Mouse (Mus musculus) hindbrain, embryonic 11.5 days (tissue): ENCODE results near the gene Gxylt2. TPM values are rescaled to one million over a fixed set of nuclear protein-coding genes. Genes with fewer than 3 reads are reported as not detected.
A peak's percentile ranks its signal among the peaks of the same experiment; 100 is the strongest.

Experiments used
- ATAC-seq: fragments of 200-750 bp; cut with Nextera tagmentation; 2 replicates; pipeline ENCODE4 v1.8.0; 2017; ENCODE audit warnings: mild to moderate bottlenecking, moderate TSS enrichment, moderate library complexity; ENCODE audit not compliant: low FRiP score
- DNase-seq: peaks from one replicate; pipeline ENCODE4 v3.0.0-alpha.2; 2015; ENCODE audit warnings: low spot score
- H3K27ac ChIP-seq: fragments of 300-500 bp; sonication (generic); 2 replicates; pipeline ENCODE4 v1.5.1; 2014; ENCODE audit warnings: mild to moderate bottlenecking, low read depth, low read length
- H3K27me3 ChIP-seq: fragments of 300-500 bp; sonication (generic); 2 replicates; pipeline ENCODE4 v1.6.1; 2014; ENCODE audit warnings: mild to moderate bottlenecking, low read length, moderate library complexity, mixed read lengths; ENCODE audit not compliant: control insufficient read depth, insufficient read depth
- H3K36me3 ChIP-seq: fragments of 300-500 bp; sonication (generic); 2 replicates; pipeline ENCODE4 v1.6.1; 2014; ENCODE audit warnings: mild to moderate bottlenecking, low read length, moderate library complexity, mixed read lengths; ENCODE audit not compliant: control insufficient read depth, insufficient read depth
- H3K4me1 ChIP-seq: fragments of 300-500 bp; sonication (generic); replicated peaks from 2 replicates; pipeline ENCODE4 v1.6.1; 2014; ENCODE audit warnings: low read length, mixed read lengths; ENCODE audit not compliant: control insufficient read depth, insufficient read depth
- H3K4me2 ChIP-seq: fragments of 300-500 bp; sonication (generic); replicated peaks from 2 replicates; pipeline ENCODE4 v1.6.1; 2014; ENCODE audit warnings: mild to moderate bottlenecking, low read depth, low read length
- H3K4me3 ChIP-seq: fragments of 300-500 bp; sonication (generic); 2 replicates; pipeline ENCODE4 v1.5.1; 2014; ENCODE audit warnings: low read depth, low read length
- H3K9ac ChIP-seq: fragments of 300-500 bp; sonication (generic); 2 replicates; pipeline ENCODE4 v1.6.1; 2014; ENCODE audit warnings: low read depth, low read length
- H3K9me3 ChIP-seq: fragments of 300-500 bp; sonication (generic); 2 replicates; pipeline ENCODE4 v1.6.1; 2016; ENCODE audit warnings: low read length; ENCODE audit not compliant: control insufficient read depth
- WGBS: fragments of 180-500 bp; shearing (Covaris S2); extraction: QIAGEN DNeasy Blood & Tissue Kit; methylation state at CpG from one replicate; pipeline ENCODE4 v1.1.7; 2014; 5-methylcytosine and 5-hydroxymethylcytosine counted together
- polyA plus RNA-seq: library from polyadenylated mRNA; unstranded; fragments of >200 nt; fragmentation: Nextera tagmentation; extraction: Ambion mirVana; gene quantifications from 2 replicates; pipeline ENCODE4 v1.2.1, GENCODE M21; 2014

Gxylt2 gene
- polyA plus RNA-seq, 1 experiment from 2014 or later = 7.2 TPM

DNA sequence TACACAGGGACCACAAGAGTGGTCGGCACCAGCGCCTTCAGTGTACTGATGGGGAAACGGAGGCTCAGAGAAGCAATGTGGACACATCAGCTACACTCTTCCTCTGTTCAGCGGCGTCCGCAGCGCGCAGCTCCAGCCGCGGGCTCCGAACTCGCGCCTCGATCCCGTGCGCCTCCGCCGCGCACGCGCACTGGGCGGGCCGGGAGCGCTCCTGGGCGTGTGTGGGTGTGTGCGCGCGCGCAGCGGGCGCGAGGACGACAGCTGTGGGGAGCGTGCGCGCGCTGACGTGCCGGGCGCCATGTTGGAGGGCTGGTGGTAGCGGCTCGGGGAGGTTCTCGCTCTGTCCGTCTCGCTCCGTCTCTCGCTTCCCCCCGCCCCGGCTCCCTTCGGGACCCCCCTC lies 128.8 kb downstream of the Gxylt2 start, which contains the start of gene Ppp4r2:
TSS of gene Ppp4r2 (plus strand) at position 268 of the 400 bp plus-strand sequence.
- no peaks in the 10 kb centered on the region for H3K9me3 ChIP-seq
- no peaks in the 10 kb centered on the region for H3K4me1 ChIP-seq
- H3K27ac ChIP-seq = peak within 1 kb of the TSS; percentile 81
- no peaks in the 10 kb centered on the region for H3K27me3 ChIP-seq
- H3K9ac ChIP-seq = peak within 1 kb of the TSS; percentile 88
- peak within 1 kb of the TSS; percentile 88 for H3K4me3 ChIP-seq
- DNase-seq (peak; percentile 97), ATAC-seq (peak; percentile 98)
- WGBS = 1% methylated on average over 28 of the region's 50 CpGs
- H3K4me2 ChIP-seq = peak within 1 kb of the TSS; percentile 56
- peaks cover 4% of the 10 kb centered on the region; the same call in 1 of the 2 replicates for H3K36me3 ChIP-seq

GRCm38 (mm10) chr6:100833811-100834481 lies 129.4 kb downstream of the Gxylt2 start:
- peak overlapping the region; percentile 81 for H3K27ac ChIP-seq
- H3K4me2 ChIP-seq = peak overlapping the region; percentile 56
- no peaks in the 10 kb centered on the region for H3K27me3 ChIP-seq
- H3K36me3 ChIP-seq = peaks cover 4% of the 10 kb centered on the region; the same call in 1 of the 2 replicates
- H3K9ac ChIP-seq = peak overlapping the region; percentile 88
- peak overlapping the region; percentile 88 for H3K4me3 ChIP-seq
- DNase-seq = peak; percentile 76
- no peaks in the 10 kb centered on the region for H3K9me3 ChIP-seq
- WGBS = under 1% methylated on average over 36 of the region's 72 CpGs
- H3K4me1 ChIP-seq = no peaks in the 10 kb centered on the region
- ATAC-seq = peak; percentile 93

DNA sequence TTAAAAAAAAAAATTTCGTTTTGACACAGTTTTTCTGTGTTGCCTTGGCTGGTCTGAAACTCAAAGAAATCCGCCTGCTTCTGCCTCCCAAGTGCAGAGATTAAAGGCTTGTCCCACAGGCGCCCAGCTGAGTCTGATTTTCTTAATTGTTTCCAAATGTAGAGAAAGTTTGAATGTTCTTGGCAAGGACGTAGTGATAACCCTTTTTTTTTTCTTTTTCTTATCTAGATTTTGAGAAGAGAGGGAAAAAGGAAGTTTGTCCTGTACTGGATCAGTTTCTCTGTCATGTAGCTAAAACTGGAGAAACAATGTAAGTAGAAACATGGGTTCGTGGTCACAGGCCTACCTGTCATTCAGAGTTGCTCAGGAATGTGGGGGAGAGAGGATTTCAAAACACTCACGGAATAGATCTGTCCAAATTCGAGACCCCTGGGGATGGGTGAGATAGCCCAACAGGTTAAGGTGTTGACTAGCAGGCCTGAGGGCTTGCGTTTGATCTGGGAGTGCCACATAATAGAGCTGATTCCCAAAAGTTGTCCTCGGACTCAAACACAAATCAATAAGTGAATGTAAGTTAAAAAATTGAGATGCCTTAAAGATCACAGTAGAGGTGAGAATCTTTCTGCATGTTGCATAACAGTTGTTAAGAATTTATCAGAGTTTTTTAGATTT lies 130.1 kb downstream of the Gxylt2 start:
- Histone ChIP-seq H3K9ac (peak overlapping the region; percentile 88), H3K4me2 (peak overlapping the region; percentile 56), H3K9me3 (no peaks in the 10 kb centered on the region), H3K4me3 (peak overlapping the region; percentile 88), H3K27me3 (no peaks in the 10 kb centered on the region), H3K4me1 (no peaks in the 10 kb centered on the region), H3K27ac (no peak overlapping the region), H3K36me3 (peaks cover 4% of the 10 kb centered on the region; the same call in 1 of the 2 replicates)
- ATAC-seq (no peak), DNase-seq (peak; percentile 14)
- 32% methylated on average over 9 of the region's 9 CpGs for WGBS

DNA sequence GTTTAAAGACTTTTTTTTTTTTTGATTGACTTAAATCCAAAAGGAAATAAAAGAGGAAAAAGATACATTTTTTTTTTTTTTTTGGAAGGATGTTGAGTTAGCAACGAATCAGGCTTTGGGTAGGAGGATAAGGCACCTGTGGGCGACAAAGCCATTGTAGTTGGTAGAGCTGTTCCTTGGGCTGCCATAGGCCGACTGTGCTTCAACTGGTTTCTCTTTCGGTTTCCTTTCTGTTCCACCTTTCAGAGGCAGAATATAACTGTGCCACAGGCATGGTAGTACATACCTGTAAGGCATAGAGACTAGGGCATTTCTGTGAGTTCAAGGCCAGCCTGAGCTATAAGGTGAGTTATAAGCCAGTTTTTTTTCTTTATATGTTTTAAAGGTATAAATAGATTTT lies 140.5 kb downstream of the Gxylt2 start:
- ATAC-seq (no peak), DNase-seq (no peak)
- Histone ChIP-seq H3K27ac (no peak overlapping the region), H3K9ac (no peak overlapping the region), H3K36me3 (peaks cover 6% of the 10 kb centered on the region; the same call in 1 of the 2 replicates), H3K4me2 (no peak overlapping the region), H3K4me3 (no peak overlapping the region), H3K27me3 (no peaks in the 10 kb centered on the region), H3K9me3 (no peaks in the 10 kb centered on the region), H3K4me1 (no peaks in the 10 kb centered on the region)
- 93% methylated on average over 4 of the region's 4 CpGs for WGBS

- WGBS = 91% methylated on average over 5 of the region's 5 CpGs
- no peak overlapping the region for H3K27ac ChIP-seq
- H3K9me3 ChIP-seq = no peaks in the 10 kb centered on the region
- no peak for DNase-seq
- H3K4me1 ChIP-seq = no peaks in the 10 kb centered on the region
- no peak for ATAC-seq
- H3K36me3 ChIP-seq = no peaks in the 10 kb centered on the region
- no peaks in the 10 kb centered on the region for H3K27me3 ChIP-seq
- no peak overlapping the region for H3K4me2 ChIP-seq
- no peak overlapping the region for H3K9ac ChIP-seq
- no peak overlapping the region for H3K4me3 ChIP-seq
These were observed 142.7 kb downstream of the Gxylt2 start for GRCm38 (mm10) chr6:100847264-100847663.

DNA sequence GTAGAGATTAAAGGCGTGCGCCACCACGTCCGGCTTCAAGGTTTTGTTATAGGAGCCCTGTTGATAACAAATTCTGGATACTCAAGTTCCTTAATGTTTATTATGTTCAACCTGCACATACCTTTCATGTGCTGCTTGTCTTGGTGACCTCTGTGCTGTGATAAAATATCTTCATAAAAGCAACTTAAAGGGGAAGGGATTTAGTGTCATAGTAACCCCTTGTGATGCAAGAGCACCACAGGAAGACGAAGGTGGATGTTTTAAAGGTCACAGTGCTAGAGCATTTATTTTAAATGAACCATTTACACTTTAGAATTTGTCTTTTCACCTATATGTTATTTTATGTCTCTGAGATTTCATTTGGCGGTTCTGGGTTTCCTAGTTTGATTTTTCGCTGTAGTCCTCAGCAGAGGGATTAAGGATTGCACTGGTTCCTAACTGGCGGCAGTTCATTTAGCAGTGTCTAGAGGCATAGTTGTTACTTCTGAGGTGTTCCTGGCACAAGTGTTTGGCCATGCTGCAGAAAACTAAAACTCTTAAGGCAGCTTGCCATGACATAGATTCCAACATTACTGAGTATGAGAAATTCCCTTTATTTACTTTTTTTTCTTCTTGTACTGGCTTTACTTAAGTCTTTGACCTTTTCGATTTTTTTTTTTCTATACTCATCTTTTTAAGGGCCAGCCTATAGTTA lies 144.3 kb downstream of the Gxylt2 start:
- Histone ChIP-seq H3K27me3 (no peaks in the 10 kb centered on the region), H3K4me1 (no peaks in the 10 kb centered on the region), H3K4me3 (no peak overlapping the region), H3K36me3 (no peaks in the 10 kb centered on the region), H3K9ac (no peak overlapping the region), H3K4me2 (no peak overlapping the region), H3K9me3 (no peaks in the 10 kb centered on the region), H3K27ac (no peak overlapping the region)
- WGBS = 94% methylated on average over 9 of the region's 9 CpGs
- ATAC-seq (no peak), DNase-seq (no peak)

- WGBS = 90% methylated on average over 9 of the region's 9 CpGs
- no peak for ATAC-seq
- H3K36me3 ChIP-seq = no peaks in the 10 kb centered on the region
These were observed 146.1 kb downstream of the Gxylt2 start for GRCm38 (mm10) chr6:100850671-100851081.

GRCm38 (mm10) chr6:100851083-100851482 lies 146.5 kb downstream of the Gxylt2 start:
- Histone ChIP-seq H3K27ac (no peak overlapping the region), H3K9me3 (no peaks in the 10 kb centered on the region), H3K4me2 (no peak overlapping the region), H3K27me3 (no peaks in the 10 kb centered on the region), H3K36me3 (no peaks in the 10 kb centered on the region), H3K4me1 (no peaks in the 10 kb centered on the region), H3K9ac (no peak overlapping the region), H3K4me3 (no peak overlapping the region)
- WGBS = 93% methylated on average over 5 of the region's 5 CpGs
- ATAC-seq = no peak
- DNase-seq = no peak

More at GRCm38 (mm10) chr6:100850671-100851081, 146.1 kb downstream of the Gxylt2 start:
- no peak overlapping the region for H3K27ac ChIP-seq
- H3K27me3 ChIP-seq = no peaks in the 10 kb centered on the region
- DNase-seq = no peak
- H3K4me1 ChIP-seq = no peaks in the 10 kb centered on the region
- no peaks in the 10 kb centered on the region for H3K9me3 ChIP-seq
- no peak overlapping the region for H3K4me2 ChIP-seq
- no peak overlapping the region for H3K9ac ChIP-seq
- no peak overlapping the region for H3K4me3 ChIP-seq
